Mouse (Mus musculus) left cerebral cortex, adult 2 months (tissue): ENCODE results near the gene Fsd1. TPM values are rescaled to one million over a fixed set of nuclear protein-coding genes. Genes with fewer than 3 reads are reported as not detected.
A peak's percentile ranks its signal among the peaks of the same experiment; 100 is the strongest.

Experiments
- DNase-seq, 2 experiments: peaks; one replicate each; pipeline ENCODE4 v3.0.0; 2021 to 2022; ENCODE audit warnings: low spot score in 2 of 2, mixed read lengths in 1 of 2; ENCODE audit errors: extremely low spot score in 1 of 2
- H3K27ac ChIP-seq: fragments of 200-600 bp; 2 replicates; pipeline ENCODE4 v1.8.1; 2022
- H3K4me3 ChIP-seq: fragments of 200-600 bp; 2 replicates; pipeline ENCODE4 v1.8.1; 2022
- CTCF ChIP-seq: fragments of 200-600 bp; IDR thresholded peaks from 2 replicates; pipeline ENCODE4 v1.8.1; 2022; ENCODE audit warnings: antibody characterized with exemption, mild to moderate bottlenecking, moderate library complexity
- intact Hi-C: fragments of 180-260 bp; cut with DNase I; formaldehyde crosslinking; loops from one replicate; pipeline ENCODE4 v1.15.1; 2025
- total RNA-seq, 2 experiments: library from RNA; stranded (reverse); gene quantifications; 2 replicates each; pipeline ENCODE4 v1.2.3; 2021

Fsd1 gene
- total RNA-seq, 2 experiments from 2014 or later = 88.7 to 90.6 TPM

DNA sequence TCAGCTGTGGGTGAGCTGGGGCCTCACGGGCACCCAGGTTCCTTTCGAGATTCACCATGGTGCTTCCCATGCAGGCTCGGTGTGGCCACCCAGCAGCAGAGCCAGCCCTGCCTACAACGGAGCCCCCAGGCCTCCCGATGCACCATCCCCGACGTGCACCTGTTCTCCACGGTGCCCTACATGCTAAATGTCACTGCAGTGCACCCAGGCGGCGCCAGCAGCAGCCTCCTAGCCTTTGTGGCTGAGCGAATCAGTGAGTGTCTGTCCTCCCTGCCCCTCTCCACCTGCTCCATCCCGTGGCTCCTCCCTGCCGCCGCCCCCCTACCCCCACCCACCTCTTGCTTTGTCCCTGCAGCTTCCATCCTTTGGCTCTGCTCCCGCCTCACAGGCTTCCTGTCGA, 32.1 kb upstream of the Fsd1 start:
- intact Hi-C loops = loop anchor here (10.0 kb wide), 1 partner anchor 1599 kb away; no protein-coding TSS in a partner anchor
- peak; percentile 9 to 10 for DNase-seq
- H3K27ac ChIP-seq = no peak overlapping the region
- no peak overlapping the region for H3K4me3 ChIP-seq
- TF ChIP-seq CTCF = no peak

DNA sequence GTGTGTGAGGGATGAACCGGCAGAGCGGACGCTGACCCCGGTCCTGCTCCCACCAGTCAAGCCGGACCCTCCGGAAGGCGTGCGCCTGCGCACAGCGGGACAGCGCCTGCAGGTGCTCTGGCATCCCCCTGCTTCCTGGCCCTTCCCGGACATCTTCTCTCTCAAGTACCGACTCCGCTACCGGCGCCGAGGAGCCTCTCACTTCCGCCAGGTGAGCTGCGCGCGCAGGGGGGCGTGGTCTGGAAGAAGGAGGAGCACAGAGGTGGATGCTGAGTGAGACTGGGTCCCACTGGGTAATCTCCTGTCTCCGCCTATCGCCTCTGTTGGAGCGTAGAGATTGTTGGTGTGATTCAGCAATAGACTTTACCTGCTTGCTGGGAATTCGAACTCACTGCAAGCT, 30.2 kb upstream of the Fsd1 start:
- Histone ChIP-seq H3K4me3 (peak overlapping the region; percentile 60), H3K27ac (0 out of 2 replicates have a peak overlapping the region, but pooled peaks have one; percentile 22)
- DNase-seq = peak; percentile 83 to 85
- no peak for TF ChIP-seq CTCF
- intact Hi-C loops = loop anchor here (2.0 to 10.0 kb wide), 4 partner anchors 64 to 1601 kb away; partner anchors contain the start of genes Ubxn6 and Zfp959

DNA sequence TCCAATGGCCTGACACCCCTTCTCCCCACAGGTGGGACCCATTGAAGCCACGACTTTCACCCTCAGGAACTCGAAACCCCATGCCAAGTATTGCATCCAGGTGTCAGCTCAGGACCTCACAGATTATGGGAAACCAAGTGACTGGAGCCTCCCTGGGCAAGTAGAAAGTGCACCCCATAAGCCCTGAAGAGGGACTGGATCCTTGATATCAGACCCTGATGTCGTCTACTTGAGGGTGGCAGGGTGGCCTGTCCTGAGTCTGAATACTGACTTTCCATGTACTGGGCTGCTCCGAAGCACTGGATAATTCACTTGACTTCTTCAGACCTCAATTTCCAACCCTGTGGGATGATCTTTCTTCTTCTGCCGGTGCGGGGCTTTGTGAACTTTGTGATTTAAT, 29.7 kb upstream of the Fsd1 start:
- H3K4me3 ChIP-seq = peak overlapping the region; percentile 60
- DNase-seq = no peak
- intact Hi-C loops = loop anchor here (2.0 to 10.0 kb wide), 4 partner anchors 64 to 1602 kb away; partner anchors contain the start of genes Ubxn6 and Zfp959
- H3K27ac ChIP-seq = no peak overlapping the region
- no peak for TF ChIP-seq CTCF

DNA sequence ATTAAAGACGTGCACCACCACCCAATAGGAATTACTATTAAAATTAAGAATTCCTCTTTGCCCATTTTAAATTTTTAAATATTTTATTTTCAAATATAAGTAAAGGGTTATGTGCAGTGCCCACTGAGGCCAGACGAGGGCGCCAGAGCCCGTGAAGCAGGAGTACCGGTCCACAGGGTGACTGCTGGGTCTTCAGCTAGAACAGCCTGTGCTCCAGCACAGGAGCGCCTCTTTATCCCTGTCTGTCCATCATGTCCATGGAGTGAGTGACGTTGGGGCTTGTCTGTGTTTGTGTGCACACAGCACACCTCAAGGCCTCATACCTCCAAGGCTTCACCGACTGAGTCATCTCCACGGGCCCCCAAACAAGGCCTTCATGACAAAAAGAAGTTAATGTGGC, 29.1 kb upstream of the Fsd1 start:
- Histone ChIP-seq H3K27ac (no peak overlapping the region), H3K4me3 (no peak overlapping the region)
- peak; percentile 96 for TF ChIP-seq CTCF
- intact Hi-C loops = loop anchor here (2.0 to 10.0 kb wide), 4 partner anchors 65 to 1602 kb away; partner anchors contain the start of genes Ubxn6 and Zfp959
- DNase-seq = peak; percentile 63 to 67

DNA sequence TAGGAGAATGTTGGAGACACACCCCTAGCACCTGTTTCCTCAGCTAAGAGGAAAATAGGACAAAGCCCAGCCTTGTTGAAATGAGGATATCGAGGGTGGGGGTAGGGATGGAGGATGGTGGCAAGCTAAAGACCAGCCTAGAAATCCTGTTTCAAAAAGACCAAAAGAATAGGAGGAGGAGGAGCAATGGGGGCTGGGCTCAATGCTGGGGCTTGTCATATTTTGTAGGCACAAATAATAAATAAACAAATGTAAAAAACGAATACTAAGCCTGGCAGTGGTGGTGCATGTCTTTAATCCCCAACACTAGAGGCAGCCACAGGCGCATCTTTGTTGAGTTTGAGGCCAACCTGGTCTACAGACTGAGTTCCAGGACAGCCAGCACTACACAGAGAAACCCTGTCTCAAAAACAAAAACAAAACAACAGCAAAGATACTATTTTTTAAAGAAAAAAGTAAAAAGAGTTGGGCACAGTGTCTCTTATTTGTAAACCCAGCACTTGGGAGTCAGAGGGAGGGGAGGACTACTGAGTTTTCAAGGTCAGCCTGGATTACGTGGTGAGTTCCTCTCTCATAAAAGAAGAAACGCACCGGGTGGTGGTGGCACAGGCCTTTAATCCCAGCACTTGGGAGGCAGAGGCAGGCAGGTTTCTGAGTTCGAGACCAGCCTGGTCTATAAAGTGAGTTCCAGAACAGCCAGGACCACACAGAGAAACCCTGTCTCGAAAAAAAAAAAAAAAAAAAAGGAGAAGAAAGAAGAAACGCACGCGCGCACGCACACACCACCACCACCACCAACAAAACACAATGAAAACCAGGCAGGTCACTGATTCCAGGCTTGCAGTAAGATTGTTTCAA, 28.4 kb upstream of the Fsd1 start:
- peak overlapping the region; percentile 53 for H3K4me3 ChIP-seq
- intact Hi-C loops = loop anchor here (2.0 to 10.0 kb wide), 4 partner anchors 66 to 1603 kb away; partner anchors contain the start of genes Ubxn6 and Zfp959
- no peak for TF ChIP-seq CTCF
- peak overlapping the region; percentile 96 for H3K27ac ChIP-seq
- DNase-seq = peak; percentile 9 to 11

DNA sequence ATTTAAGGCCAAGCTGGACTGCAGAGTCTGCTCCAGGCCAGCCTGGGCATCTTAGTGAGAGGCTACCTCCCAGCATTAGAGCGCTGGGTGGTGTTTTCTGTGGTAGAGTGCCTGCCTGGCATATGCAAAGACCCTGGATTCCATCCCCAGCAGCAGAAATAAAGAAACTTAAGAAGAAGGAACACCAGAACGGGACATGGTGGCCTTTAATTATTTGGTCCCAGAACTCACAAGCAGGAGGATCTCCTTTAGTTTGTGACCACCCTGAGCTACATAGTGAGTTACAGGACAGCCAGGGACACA, 27.8 kb upstream of the Fsd1 start:
- peak; percentile 16 to 17 for DNase-seq
- H3K4me3 ChIP-seq = peak overlapping the region; percentile 53
- TF ChIP-seq CTCF = no peak
- peak overlapping the region; percentile 96 for H3K27ac ChIP-seq
- intact Hi-C loops = loop anchor here (5.0 to 10.0 kb wide), 3 partner anchors 66 to 1604 kb away; partner anchors contain the start of gene Zfp959

DNA sequence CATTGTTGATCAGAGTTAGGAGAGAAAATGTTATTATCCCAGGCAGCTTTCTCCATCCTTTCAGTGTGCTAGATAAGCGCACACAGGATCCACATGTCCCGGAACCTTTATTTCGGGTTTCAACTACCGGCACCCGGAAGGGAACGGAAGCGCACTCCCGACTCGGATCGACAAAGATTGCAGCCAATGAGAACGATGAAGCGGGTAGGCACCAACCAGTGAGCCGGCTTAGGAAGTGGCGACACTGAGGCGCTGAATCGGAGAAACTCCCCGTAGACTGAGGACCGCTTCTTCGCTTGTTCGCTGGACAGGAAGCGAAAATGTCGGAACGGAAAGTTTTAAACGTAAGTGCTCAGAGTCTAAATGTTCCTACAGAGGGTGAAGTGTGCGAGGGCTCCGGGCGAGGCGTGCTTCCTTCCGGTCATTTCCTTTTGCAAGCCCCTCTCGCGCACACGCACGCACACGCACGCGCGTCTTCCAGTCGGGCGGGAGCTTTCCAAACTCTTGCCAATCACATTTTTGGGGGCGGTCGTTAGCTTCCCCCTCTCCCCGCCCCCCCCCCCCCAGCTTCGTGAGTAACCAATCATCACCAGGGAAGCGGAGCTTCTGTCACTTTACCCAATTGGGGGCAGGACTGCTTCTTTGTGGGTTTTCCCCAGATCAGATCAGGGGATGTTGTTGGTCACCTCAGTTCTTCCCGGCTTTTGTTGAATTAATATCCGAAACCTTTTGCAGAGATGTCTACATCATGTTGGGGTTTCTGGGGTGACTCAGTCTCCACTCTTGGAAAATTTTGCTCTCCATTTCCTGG, 27.2 kb upstream of the Fsd1 start, which contains the start of gene Yju2:
Yju2 (plus strand) TSS at position 182 of the 811 bp plus-strand sequence.
- TF ChIP-seq CTCF = no peak
- intact Hi-C loops = loop anchor here (1.0 to 10.0 kb wide), 4 partner anchors 50 to 1604 kb away; partner anchors contain the start of gene Zfp959
- Histone ChIP-seq H3K4me3 (peak within 1 kb of the TSS; percentile 53), H3K27ac (peak within 1 kb of the TSS; percentile 96)
- peak; percentile 92 to 95 for DNase-seq

DNA sequence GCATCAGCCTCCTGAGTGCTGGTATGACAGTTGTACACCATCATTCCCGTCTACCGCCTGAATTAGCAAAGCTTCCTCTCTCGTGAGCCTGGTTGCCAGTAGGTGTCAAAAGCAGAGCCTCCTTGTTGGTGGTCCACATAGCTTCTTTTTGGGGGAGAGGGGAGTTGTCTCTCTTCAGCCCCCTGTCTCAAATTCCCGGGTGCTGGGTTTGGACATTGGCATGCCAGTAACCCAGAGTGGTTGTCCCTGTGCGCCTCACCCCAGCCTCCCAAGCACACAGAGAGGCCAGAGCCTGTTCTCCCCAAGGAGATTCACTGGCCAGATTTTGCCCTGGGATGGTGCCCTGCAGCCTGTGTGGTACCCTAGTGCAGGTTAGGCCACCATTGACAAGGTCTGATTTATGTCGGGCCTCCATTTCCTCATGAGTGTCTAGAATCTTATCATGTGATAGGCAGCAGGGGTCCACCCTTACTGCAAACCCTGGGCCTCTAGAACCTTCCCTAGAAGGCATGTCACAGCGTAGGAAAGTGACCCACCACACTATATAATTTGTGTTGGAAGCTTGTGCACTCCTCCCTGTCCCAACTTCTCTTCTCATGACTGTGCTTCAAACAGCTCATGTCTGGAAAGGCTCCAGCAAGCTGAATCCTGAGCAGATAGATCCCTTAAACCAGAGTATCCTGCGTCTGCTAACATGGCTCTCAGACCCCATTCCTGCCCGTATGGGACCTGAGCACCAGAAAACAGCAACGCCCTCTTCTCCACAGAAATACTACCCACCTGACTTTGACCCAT, 26.2 kb upstream of the Fsd1 start:
- intact Hi-C loops = loop anchor here (1.0 to 10.0 kb wide), 4 partner anchors 49 to 1605 kb away; partner anchors contain the start of gene Zfp959
- peak overlapping the region; percentile 53 for H3K4me3 ChIP-seq
- TF ChIP-seq CTCF = no peak
- peak overlapping the region; percentile 70; the same call in 1 of the 2 replicates for H3K27ac ChIP-seq
- DNase-seq = peak; percentile 9 to 13

DNA sequence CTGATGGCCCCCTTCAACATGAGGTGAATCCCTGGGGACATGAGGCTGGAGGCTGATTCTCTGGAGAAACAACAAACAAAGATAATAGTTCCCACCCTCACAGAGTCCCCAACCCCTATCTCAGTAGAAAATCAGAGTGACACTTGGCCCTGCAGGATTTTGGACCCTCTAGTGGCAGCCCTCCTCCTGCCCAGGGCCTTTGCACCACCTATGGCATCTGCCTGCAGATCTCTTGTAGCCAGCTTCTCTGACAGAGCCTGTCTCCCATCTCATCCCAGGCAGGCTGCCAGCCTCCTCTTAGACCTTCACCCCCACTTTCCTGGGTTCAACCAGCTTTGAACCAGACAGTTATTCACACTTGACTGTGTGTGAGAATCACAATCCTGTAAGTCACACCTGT, 25.5 kb upstream of the Fsd1 start:
- peak; percentile 9 for DNase-seq
- no peak overlapping the region for H3K27ac ChIP-seq
- intact Hi-C loops = no loop called here
- TF ChIP-seq CTCF = no peak
- H3K4me3 ChIP-seq = no peak overlapping the region

DNA sequence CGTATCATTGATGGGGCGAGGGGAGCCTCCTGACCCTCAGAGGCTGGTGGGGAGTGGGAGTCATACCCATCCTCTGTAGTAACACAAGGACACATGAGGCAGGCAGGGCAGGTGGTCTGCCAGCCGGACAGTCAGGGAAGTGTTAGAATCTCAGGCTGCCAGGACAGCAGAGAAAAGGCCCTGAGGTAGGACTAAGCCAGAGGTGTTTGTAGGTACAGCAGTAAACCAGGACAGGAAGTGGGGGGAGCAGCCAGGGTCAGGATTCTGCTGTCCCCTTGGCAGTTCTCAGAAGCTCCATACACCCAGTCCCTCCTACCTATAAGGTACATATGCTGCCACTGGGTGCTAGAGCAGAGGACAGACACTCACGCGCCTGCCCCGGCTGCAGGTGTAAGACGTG, 24.7 kb upstream of the Fsd1 start:
- Histone ChIP-seq H3K27ac (no peak overlapping the region), H3K4me3 (no peak overlapping the region)
- TF ChIP-seq CTCF = no peak
- intact Hi-C loops = no loop called here
- DNase-seq = peak; percentile 7 to 9

DNA sequence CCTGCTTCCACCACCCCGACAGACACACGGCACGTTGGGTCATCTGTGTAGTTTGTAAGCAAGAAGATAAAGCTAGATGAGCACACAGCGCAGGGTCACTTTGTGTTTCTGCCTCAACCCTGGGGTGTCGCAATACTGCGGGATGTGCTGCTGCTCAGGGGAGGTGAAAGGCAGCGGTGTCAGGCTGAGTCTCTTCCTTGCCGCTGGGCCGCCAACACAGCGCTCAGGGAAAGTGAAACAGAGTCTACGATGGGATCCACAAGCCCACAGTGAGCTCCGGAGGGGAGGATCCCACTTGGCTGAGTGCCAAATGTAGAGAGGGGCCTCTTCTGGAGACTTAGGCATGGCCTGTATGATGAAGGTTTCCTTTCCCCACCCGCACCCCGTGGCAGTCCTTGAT, 23.1 kb upstream of the Fsd1 start:
- TF ChIP-seq CTCF = no peak
- intact Hi-C loops = no loop called here
- DNase-seq = peak; percentile 7 to 8

More for the DNA sequence above, 23.1 kb upstream of the Fsd1 start:
- Histone ChIP-seq H3K4me3 (no peak overlapping the region), H3K27ac (no peak overlapping the region)
